Mouse (Mus musculus) left cerebral cortex, postnatal 4 days (tissue): ENCODE measurements at regions not wholly inside any gene's neighbourhood (a gene's known extent, or its start where the extent isn't known, plus 50 kb on each side); places are given as distances from the start of the nearest gene placed in this dataset.
"Not testable (repeated sequence)": the region's sequence is repeated elsewhere in the genome, so short reads cannot be mapped to it uniquely, and the experiment has no call there.

ENCODE experiments used
- DNase-seq: peaks from one replicate; pipeline ENCODE4 v3.0.0-alpha.2; 2022
- intact Hi-C: fragments of 180-260 bp; cut with DNase I; formaldehyde crosslinking; loops from one replicate; pipeline ENCODE4 v1.15.1; 2025

DNA sequence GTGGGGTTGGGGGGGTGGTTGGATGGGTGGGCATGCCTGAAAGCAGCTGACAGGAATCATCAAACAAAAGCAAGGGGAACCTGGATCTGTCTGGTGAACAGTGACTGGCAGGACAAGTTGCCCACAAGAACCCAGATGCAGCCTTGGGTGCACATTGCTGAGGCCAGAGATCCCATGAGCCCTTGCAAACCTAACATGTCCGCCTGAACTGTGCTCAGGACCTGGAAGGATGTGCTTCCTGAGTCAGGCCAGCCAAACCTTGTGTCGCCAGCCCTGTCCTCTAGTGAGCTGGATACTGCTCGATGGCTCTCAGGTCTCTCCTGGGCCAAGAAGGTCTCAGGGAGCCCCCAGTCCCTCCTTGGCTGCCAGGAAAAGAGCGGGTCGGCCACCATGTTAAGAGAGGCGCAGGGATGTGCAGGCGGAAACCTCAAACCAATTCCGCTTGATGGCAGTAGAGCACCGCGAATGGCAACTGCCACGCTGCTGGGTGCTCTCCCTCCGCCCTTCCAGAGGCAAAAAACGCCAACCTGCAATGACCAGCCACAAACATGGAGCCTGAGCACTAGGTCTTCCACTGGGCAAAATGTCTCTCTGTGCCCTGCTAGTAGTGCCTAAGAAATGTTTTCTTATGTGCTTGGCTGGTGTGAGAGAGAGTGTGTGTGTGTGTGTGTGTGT lies 140.2 kb downstream of the Pls3 start:
- intact Hi-C loops = not testable (repeated sequence)

DNA sequence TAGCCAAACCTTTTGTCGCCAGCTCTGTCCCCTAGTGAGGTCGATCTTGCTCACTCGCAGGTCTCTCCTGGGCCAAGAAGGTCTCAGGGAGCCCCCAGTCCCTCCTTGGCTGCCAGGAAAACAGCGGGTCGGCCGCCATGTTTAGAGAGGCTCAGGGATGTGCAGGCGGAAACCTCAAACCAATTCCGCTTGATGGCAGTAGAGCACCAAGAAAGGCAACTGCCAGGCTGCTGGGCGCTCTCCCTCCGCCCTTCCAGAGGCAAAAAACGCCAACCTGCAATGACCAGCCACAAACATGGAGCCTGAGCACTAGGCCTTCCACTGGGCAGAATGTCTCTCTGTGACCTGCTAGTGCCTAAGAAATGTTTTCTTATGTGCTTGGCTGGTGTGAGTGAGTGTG lies 141.3 kb downstream of the Pls3 start:
- intact Hi-C loops, DNase-seq: not testable (repeated sequence)

More for the DNA sequence above, 140.2 kb downstream of the Pls3 start:
- not testable (repeated sequence) for DNase-seq

DNA sequence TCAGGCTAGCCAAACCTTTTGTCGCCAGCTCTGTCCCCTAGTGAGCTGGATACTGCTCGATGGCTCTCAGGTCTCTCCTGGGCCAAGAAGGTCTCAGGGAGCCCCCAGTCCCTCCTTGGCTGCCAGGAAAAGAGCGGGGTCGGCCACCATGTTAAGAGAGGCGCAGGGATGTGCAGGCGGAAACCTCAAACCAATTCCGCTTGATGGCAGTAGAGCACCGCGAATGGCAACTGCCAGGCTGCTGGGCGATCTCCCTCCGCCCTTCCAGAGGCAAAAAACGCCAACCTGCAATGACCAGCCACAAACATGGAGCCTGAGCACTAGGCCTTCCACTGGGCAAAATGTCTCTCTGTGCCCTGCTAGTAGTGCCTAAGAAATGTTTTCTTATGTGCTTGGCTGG lies 145.2 kb downstream of the Pls3 start:
- intact Hi-C loops, DNase-seq: not testable (repeated sequence)

DNA sequence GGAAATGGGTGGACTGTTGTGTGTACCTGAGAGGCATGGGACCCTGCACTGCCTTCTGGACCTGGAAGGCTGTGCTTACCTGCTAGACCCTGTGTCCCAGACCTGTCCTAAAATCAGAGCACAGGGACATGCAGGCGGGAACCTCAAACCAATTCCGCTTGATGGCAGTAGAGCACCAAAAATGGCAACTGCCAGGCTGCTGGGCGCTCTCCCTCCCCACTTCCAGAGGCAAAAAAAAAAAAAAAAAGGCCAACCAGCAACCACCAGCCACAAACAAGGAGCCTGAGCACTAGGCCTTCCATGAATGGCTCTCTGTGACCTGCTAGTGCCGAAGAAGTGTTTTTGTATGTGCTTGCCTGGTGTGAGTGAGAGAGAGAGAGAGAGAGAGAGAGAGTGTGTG lies 146.5 kb downstream of the Pls3 start:
- intact Hi-C loops = no loop called here
- DNase-seq = no peak

DNA sequence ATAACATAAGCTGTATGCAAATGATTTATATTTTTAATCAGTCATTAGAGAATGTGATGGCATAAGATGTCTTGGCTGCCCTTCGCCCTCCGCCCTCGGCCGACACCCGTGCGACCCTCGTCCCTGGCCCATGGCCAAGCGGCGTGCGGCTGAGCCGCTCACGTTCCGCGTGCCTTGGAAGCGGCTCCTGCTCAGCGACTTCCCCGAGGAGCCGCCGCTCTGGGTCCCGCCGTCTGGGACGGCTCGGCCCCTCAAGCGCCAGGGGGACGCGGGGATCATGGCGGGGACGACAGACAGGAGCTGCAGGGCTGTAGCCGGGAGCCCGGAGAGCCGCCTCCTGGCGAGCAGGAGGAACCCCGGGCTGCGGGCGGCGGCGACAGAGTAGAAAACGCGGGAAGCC lies 145.5 kb upstream of the Rab39b start:
- DNase-seq, intact Hi-C loops: not testable (repeated sequence)

DNA sequence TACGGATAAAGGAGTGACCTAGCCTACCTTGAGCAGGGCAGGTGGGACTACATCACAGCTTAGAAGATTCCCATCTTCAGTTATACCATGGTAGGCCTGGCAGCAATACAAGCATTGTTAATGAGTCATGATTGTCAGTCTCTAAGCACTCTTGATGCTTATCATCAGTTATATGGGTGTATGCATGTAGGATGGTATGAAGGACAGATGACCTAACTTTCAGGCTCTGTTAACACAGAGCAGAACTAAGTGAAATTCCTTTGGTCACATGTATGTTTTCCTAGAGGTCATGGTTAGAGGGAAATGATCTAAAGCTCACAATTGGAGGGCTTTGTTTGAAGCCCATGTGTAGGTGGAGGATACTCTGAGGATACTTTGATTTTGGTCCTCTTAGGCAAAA lies 121.9 kb upstream of the Rab39b start:
- intact Hi-C loops = no loop called here
- DNase-seq = no peak

DNA sequence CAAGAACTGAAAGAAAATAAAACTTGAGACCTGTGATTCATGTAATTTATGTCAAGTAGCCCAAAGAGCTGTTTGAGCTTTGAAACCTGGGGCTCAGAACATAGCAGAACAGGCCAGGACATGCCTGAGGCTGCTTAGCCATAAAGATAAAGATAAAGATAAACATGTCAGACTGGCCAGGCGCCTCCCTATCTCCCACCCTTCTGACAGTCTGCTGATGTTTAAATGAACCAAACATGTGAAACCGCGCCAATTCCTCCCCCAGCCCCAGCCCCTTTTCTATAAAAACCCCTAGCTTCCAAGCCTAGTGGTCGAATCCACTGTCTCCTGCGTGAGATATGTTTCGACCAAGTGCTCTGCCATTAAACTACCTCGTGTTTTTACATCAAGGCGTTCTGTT lies 97.2 kb upstream of the Rab39b start:
- intact Hi-C loops, DNase-seq: not testable (repeated sequence)

DNA sequence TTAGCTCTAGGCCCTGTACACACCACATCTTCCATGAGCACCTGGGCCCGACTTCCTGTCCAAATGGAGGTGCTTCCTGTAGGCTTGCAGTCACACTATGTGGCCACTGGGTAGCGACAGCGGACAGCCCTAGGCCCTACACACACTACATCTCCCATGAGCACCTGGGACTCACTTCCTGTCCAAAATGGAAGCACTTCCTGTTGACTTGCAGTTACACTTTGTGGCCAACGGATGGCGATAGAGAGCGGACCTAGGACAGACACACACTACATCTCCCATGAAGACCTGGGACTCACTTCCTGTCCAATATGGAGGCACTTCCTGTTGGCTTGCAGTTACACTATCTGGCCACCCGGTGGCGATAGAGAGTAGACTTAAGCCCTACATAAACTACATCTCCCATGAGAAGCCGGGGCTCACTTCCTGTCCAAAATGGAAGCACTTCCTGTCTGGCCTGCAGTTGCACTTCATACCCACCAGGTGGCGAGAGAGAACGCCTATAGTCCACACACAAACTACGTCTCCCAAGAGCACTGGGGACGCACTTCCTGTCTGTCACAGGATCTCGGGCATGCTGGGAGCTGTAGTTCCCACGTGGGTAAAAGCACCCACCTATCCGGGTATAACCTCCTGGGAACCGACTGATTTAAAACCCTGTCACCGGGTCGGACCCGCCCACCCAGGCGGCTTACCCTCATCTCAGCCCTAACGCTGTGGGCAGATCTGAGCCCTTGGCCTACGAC lies 96.1 kb upstream of the Rab39b start:
- peak; percentile 92 for DNase-seq
- intact Hi-C loops = no loop called here

DNA sequence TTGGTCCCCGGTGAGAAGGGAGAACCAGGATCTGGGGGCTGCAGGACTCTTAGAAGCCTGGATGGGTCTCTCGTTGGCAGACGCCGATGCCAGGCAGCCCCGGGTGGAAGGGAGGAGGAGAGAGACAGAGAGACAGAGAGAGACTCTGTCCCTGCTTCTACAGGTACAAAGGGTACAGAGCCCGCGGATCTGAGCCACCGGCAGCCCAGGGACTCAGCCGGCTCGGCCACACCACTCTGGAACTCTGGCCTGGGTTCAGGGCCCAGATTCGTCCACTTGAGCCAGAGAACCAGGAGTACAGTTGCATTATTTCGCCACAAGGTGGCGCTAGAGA lies 95.5 kb upstream of the Rab39b start:
- intact Hi-C loops = no loop called here

DNA sequence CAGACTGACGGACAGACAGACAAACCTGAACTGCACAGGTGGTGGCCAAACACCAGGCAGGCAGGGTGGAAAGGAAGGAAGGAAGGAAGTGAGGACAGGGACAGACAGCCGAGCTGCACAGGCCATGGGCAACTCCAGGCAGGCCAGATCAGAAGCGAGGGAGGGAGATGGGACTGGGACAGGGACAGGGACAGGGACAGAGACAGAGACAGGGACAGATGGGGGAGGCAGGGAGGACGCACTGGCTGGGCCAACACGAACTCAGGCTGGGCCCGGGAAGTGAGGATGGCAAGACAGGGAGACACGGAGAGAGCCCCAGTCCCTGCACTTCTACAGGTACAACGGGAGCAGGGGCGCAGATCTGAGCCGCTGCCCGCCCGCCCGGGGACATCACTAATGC lies 94.9 kb upstream of the Rab39b start:
- intact Hi-C loops = no loop called here
- peak; percentile 13 for DNase-seq

More for the DNA sequence above, 95.5 kb upstream of the Rab39b start:
- no peak for DNase-seq

DNA sequence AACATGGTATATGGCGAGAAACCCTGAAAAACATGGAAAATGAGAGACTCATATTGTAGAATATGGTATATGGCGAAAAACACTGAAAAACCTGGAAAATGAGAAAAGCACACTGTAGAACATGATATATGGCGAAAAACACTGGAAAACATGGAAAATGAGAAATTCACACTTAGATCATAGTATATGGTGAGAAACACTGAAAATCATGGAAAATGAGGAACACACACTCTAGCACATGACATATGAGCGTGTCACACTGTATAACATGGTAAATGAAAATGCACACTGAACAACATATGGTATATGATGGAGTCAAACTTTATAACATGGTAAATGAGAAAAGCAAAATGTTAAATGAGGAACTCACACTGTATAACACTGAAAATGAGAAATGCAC lies 89.6 kb upstream of the Rab39b start:
- DNase-seq = no peak
- intact Hi-C loops = no loop called here

DNA sequence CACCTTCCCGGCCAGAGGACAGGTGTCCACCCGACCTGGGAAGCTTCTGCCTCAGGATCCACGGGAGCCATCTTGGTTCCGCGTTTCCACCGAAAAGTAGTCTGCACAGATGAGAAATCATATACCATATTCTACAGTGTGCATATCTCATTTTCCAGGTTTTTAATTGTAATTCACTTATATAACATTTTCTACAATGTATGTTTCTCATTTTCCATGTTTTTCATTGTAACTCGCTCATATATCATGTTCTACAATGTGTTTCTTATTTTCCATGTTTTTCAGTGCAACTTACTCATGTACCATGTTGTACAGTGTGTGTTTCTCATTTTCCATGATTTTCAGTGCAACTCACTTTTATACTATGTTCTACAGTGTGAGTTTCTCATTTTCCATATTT lies 65.4 kb upstream of the Rab39b start:
- intact Hi-C loops = no loop called here
- no peak for DNase-seq
